Mouse (Mus musculus): ENCODE measurements around the gene Acbd3. TPM values are rescaled to one million over a fixed set of nuclear protein-coding genes. Genes with fewer than 3 reads are reported as not detected.

The Acbd3 gene
- polyA plus RNA-seq, 1 experiment from 2014 or later: 18.5 TPM

GRCm38 (mm10) chr1:180774664-180775063, 48.8 kb downstream of the Acbd3 start:
- H3K27me3 ChIP-seq (replicated peaks): no peaks in the 10 kb centered on the region
- no peaks in the 10 kb centered on the region for H3K36me3 ChIP-seq
- peaks cover 4% of the 10 kb centered on the region; the same call in 1 of the 2 replicates for H3K9me3 ChIP-seq
- H3K4me1 ChIP-seq: peaks cover 22% of the 10 kb centered on the region
- no peak overlapping the region for H3K4me3 ChIP-seq
- WGBS: 63% methylated on average over 3 of the region's 3 CpGs
- H3K27ac ChIP-seq (replicated peaks): no peak overlapping the region
- ATAC-seq (ENCODE audit: extremely low read depth, insufficient number of reproducible peaks, low FRiP score, low TSS enrichment): no peak
- no peak overlapping the region for H3K9ac ChIP-seq
- H3K4me2 ChIP-seq: no peak overlapping the region

- WGBS: 74% methylated on average over 10 of the region's 10 CpGs
- 0 out of 2 replicates have a peak overlapping the region, but pooled peaks have one; percentile 60 for H3K27ac ChIP-seq (replicated peaks)
- H3K9ac ChIP-seq: peak overlapping the region; percentile 28
- no peak overlapping the region for H3K4me3 ChIP-seq
- peaks cover 4% of the 10 kb centered on the region; the same call in 1 of the 2 replicates for H3K9me3 ChIP-seq
- H3K4me2 ChIP-seq: no peak overlapping the region
- ATAC-seq (ENCODE audit: extremely low read depth, insufficient number of reproducible peaks, low FRiP score, low TSS enrichment): no peak
- peaks cover 22% of the 10 kb centered on the region for H3K4me1 ChIP-seq
- no peaks in the 10 kb centered on the region for H3K36me3 ChIP-seq
- no peaks in the 10 kb centered on the region for H3K27me3 ChIP-seq (replicated peaks)
These were observed 49.5 kb downstream of the Acbd3 start for GRCm38 (mm10) chr1:180775317-180775716.

GRCm38 (mm10) chr1:180775849-180776493, 50.1 kb downstream of the Acbd3 start:
- peak overlapping the region; percentile 60 for H3K27ac ChIP-seq (replicated peaks)
- H3K4me1 ChIP-seq: peaks cover 22% of the 10 kb centered on the region
- no peaks in the 10 kb centered on the region for H3K36me3 ChIP-seq
- no peak for ATAC-seq (ENCODE audit: extremely low read depth, insufficient number of reproducible peaks, low FRiP score, low TSS enrichment)
- H3K9ac ChIP-seq: peak overlapping the region; percentile 28
- H3K9me3 ChIP-seq: peaks cover 4% of the 10 kb centered on the region; the same call in 1 of the 2 replicates
- no peaks in the 10 kb centered on the region for H3K27me3 ChIP-seq (replicated peaks)
- no peak overlapping the region for H3K4me3 ChIP-seq
- H3K4me2 ChIP-seq: peak overlapping the region; percentile 30; the same call in 1 of the 2 replicates
- WGBS: 45% methylated on average over 6 of the region's 6 CpGs

GRCm38 (mm10) chr1:180776494-180776893, 50.7 kb downstream of the Acbd3 start:
- Histone ChIP-seq H3K27ac (replicated peaks) (peak overlapping the region; percentile 60), H3K9ac (peak overlapping the region; percentile 28)

GRCm38 (mm10) chr1:180777289-180777659, 51.4 kb downstream of the Acbd3 start:
- no peak for ATAC-seq (ENCODE audit: extremely low read depth, insufficient number of reproducible peaks, low FRiP score, low TSS enrichment)
- peaks cover 4% of the 10 kb centered on the region; the same call in 1 of the 2 replicates for H3K9me3 ChIP-seq
- H3K27ac ChIP-seq (replicated peaks): peak overlapping the region; percentile 98
- H3K27me3 ChIP-seq (replicated peaks): no peaks in the 10 kb centered on the region
- peak overlapping the region; percentile 88 for H3K4me2 ChIP-seq
- WGBS: 13% methylated on average over 10 of the region's 10 CpGs
- peak overlapping the region; percentile 78 for H3K4me3 ChIP-seq
- H3K9ac ChIP-seq: peak overlapping the region; percentile 94
- H3K36me3 ChIP-seq: no peaks in the 10 kb centered on the region
- H3K4me1 ChIP-seq: peaks cover 22% of the 10 kb centered on the region

More at GRCm38 (mm10) chr1:180776494-180776893, 50.7 kb downstream of the Acbd3 start:
- H3K4me3 ChIP-seq: no peak overlapping the region
- 77% methylated on average over 6 of the region's 6 CpGs for WGBS
- peaks cover 4% of the 10 kb centered on the region; the same call in 1 of the 2 replicates for H3K9me3 ChIP-seq
- H3K4me1 ChIP-seq: peaks cover 22% of the 10 kb centered on the region
- H3K36me3 ChIP-seq: no peaks in the 10 kb centered on the region
- no peaks in the 10 kb centered on the region for H3K27me3 ChIP-seq (replicated peaks)
- ATAC-seq (ENCODE audit: extremely low read depth, insufficient number of reproducible peaks, low FRiP score, low TSS enrichment): no peak
- peak overlapping the region; percentile 30; the same call in 1 of the 2 replicates for H3K4me2 ChIP-seq

- no peaks in the 10 kb centered on the region for H3K27me3 ChIP-seq (replicated peaks)
- peak overlapping the region; percentile 88 for H3K4me2 ChIP-seq
- peaks cover 22% of the 10 kb centered on the region for H3K4me1 ChIP-seq
- peak overlapping the region; percentile 78 for H3K4me3 ChIP-seq
- no peaks in the 10 kb centered on the region for H3K36me3 ChIP-seq
- H3K9me3 ChIP-seq: peaks cover 4% of the 10 kb centered on the region; the same call in 1 of the 2 replicates
- WGBS: under 1% methylated on average over 56 of the region's 56 CpGs
- peak; percentile 60 for ATAC-seq (ENCODE audit: extremely low read depth, insufficient number of reproducible peaks, low FRiP score, low TSS enrichment)
- peak overlapping the region; percentile 94 for H3K9ac ChIP-seq
- H3K27ac ChIP-seq (replicated peaks): peak overlapping the region; percentile 98
These were observed 52.0 kb downstream of the Acbd3 start for GRCm38 (mm10) chr1:180777660-180778402.

GRCm38 (mm10) chr1:180778403-180778754, 52.5 kb downstream of the Acbd3 start:
- H3K4me2 ChIP-seq: peak overlapping the region; percentile 88
- under 1% methylated on average over 13 of the region's 13 CpGs for WGBS
- peak overlapping the region; percentile 98 for H3K27ac ChIP-seq (replicated peaks)
- 0 out of 2 replicates have a peak, but pooled peaks have one; percentile 11 for ATAC-seq (ENCODE audit: extremely low read depth, insufficient number of reproducible peaks, low FRiP score, low TSS enrichment)
- no peaks in the 10 kb centered on the region for H3K36me3 ChIP-seq
- peaks cover 4% of the 10 kb centered on the region; the same call in 1 of the 2 replicates for H3K9me3 ChIP-seq
- H3K27me3 ChIP-seq (replicated peaks): no peaks in the 10 kb centered on the region
- peak overlapping the region; percentile 78 for H3K4me3 ChIP-seq
- H3K9ac ChIP-seq: peak overlapping the region; percentile 94
- peaks cover 28% of the 10 kb centered on the region for H3K4me1 ChIP-seq

GRCm38 (mm10) chr1:180778941-180779340, 53.1 kb downstream of the Acbd3 start:
- Histone ChIP-seq H3K36me3 (no peaks in the 10 kb centered on the region), H3K9ac (no peak overlapping the region), H3K4me3 (peak overlapping the region; percentile 78), H3K4me2 (peak overlapping the region; percentile 88), H3K27ac (replicated peaks) (no peak overlapping the region), H3K9me3 (peaks cover 4% of the 10 kb centered on the region; the same call in 1 of the 2 replicates), H3K27me3 (replicated peaks) (no peaks in the 10 kb centered on the region), H3K4me1 (peaks cover 28% of the 10 kb centered on the region)
- ATAC-seq (ENCODE audit: extremely low read depth, insufficient number of reproducible peaks, low FRiP score, low TSS enrichment): no peak
- 82% methylated on average over 10 of the region's 10 CpGs for WGBS

GRCm38 (mm10) chr1:180780291-180780690, 54.4 kb downstream of the Acbd3 start:
- Histone ChIP-seq H3K27ac (replicated peaks) (no peak overlapping the region), H3K36me3 (no peaks in the 10 kb centered on the region), H3K9me3 (no peaks in the 10 kb centered on the region), H3K4me3 (no peak overlapping the region), H3K4me1 (peaks cover 26% of the 10 kb centered on the region), H3K27me3 (replicated peaks) (no peaks in the 10 kb centered on the region), H3K4me2 (no peak overlapping the region), H3K9ac (no peak overlapping the region)
- 86% methylated on average over 8 of the region's 8 CpGs for WGBS
- no peak for ATAC-seq (ENCODE audit: extremely low read depth, insufficient number of reproducible peaks, low FRiP score, low TSS enrichment)

GRCm38 (mm10) chr1:180781250-180781649, 55.4 kb downstream of the Acbd3 start:
- no peak overlapping the region for H3K4me3 ChIP-seq
- no peaks in the 10 kb centered on the region for H3K36me3 ChIP-seq
- H3K27ac ChIP-seq (replicated peaks): no peak overlapping the region
- ATAC-seq (ENCODE audit: extremely low read depth, insufficient number of reproducible peaks, low FRiP score, low TSS enrichment): no peak
- H3K9ac ChIP-seq: no peak overlapping the region
- H3K4me2 ChIP-seq: no peak overlapping the region
- peaks cover 17% of the 10 kb centered on the region for H3K4me1 ChIP-seq
- WGBS: 74% methylated on average over 5 of the region's 5 CpGs
- no peaks in the 10 kb centered on the region for H3K27me3 ChIP-seq (replicated peaks)
- no peaks in the 10 kb centered on the region for H3K9me3 ChIP-seq

GRCm38 (mm10) chr1:180782906-180783579, 57.2 kb downstream of the Acbd3 start:
- Histone ChIP-seq H3K36me3 (no peaks in the 10 kb centered on the region), H3K4me1 (0 out of 2 replicates have a peak, but pooled peaks cover 6% of the 10 kb centered on the region), H3K27me3 (replicated peaks) (no peaks in the 10 kb centered on the region), H3K27ac (replicated peaks) (0 out of 2 replicates have a peak overlapping the region, but pooled peaks have one; percentile 1), H3K4me3 (no peak overlapping the region), H3K4me2 (no peak overlapping the region), H3K9ac (0 out of 2 replicates have a peak overlapping the region, but pooled peaks have one; percentile 6), H3K9me3 (no peaks in the 10 kb centered on the region)
- peak; percentile 17; the same call in 1 of the 2 replicates for ATAC-seq (ENCODE audit: extremely low read depth, insufficient number of reproducible peaks, low FRiP score, low TSS enrichment)
- WGBS: 57% methylated on average over 9 of the region's 9 CpGs

All from heart, embryonic 13.5 days (tissue).